Mouse (Mus musculus) embryonic fibroblast, embryonic 13.5 days (primary cell): ENCODE measurements around the gene Plcz1.

Source experiments
- CTCF ChIP-seq: IDR thresholded peaks from 2 replicates; pipeline ENCODE4 v1.5.1; 2011; ENCODE audit warnings: mild to moderate bottlenecking, control low read depth, low read length, moderate library complexity, borderline replicate concordance; ENCODE audit not compliant: insufficient read depth
- POLR2A ChIP-seq: IDR thresholded peaks from 2 replicates; pipeline ENCODE4 v1.6.1; 2011; ENCODE audit warnings: low read depth, mild to moderate bottlenecking, control low read depth, low read length, moderate library complexity

GRCm38 (mm10) chr6:139989597-139989996 lies 51.7 kb downstream of the Plcz1 start:
- TF ChIP-seq CTCF: no peak
- TF ChIP-seq POLR2A: no peak
